Mouse (Mus musculus): ENCODE data around the gene Ccdc85c.

Ccdc85c gene

DNA sequence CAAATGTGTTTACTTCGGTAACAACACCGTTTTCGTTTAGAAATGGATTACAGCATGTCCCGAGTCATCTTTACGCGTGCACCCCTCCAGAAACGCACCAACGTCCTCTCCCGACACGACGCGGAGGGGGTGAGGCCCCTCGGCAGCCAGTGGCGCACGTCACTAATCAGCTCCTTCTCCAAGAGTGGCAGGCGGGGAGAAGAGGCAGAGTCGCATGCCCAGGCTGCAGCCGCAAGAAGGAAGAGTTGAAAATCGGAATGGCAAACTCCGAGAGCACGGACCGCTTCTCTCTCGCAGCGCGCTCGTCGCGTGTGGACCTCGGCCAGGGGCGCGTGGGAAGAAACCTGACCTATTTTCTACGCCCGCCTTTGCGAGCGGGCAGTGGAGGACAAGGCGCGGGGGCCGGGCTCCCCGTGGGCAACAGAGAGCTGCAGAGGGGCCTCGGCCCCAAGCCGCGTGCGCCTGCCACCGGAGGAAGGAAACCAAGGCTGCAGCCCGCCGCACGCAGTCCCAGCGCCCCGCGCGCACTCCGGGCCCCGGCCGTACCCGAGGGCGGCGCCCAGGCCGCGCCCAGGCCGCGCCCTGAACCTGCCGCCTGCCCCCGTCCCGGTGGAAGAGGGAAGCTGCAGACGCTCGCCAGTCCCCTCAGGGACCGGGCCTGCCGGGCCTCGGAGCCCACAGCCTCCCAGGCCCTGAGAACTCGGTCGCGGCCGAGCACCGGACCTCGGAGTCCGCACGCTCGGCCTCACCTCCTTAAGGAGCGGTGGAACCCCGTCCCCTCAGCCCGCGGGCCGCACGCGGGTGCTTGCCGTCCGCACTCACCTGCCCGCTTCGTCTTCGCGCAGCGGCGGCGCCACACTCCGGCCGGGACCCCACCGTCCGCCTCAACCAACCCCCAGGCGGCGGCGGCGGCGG is 96.6 kb downstream of the Ccdc85c start:
- peak; percentile 46 for DNase-seq (ENCODE audit: low read depth)

DNA sequence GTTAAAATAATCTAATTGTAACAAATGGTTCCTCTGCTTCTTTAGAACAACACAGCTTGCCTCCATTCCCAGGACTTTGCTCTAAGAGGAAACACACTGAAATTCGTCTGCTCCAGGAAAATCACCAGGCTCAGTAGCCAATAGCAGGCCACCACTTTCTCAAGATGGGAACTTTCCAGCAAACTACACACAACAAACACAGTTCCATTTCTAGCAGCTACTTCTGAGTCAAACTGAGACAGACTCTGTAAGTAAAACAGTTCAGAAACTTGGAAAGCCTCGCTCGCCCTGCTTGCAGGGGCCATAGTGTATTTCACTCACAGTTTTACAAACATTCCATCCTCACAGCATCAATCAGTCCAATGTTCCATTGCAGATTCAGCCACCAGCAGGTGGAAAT is 98.9 kb downstream of the Ccdc85c start:
- no peak for DNase-seq (ENCODE audit: low read depth)

DNA sequence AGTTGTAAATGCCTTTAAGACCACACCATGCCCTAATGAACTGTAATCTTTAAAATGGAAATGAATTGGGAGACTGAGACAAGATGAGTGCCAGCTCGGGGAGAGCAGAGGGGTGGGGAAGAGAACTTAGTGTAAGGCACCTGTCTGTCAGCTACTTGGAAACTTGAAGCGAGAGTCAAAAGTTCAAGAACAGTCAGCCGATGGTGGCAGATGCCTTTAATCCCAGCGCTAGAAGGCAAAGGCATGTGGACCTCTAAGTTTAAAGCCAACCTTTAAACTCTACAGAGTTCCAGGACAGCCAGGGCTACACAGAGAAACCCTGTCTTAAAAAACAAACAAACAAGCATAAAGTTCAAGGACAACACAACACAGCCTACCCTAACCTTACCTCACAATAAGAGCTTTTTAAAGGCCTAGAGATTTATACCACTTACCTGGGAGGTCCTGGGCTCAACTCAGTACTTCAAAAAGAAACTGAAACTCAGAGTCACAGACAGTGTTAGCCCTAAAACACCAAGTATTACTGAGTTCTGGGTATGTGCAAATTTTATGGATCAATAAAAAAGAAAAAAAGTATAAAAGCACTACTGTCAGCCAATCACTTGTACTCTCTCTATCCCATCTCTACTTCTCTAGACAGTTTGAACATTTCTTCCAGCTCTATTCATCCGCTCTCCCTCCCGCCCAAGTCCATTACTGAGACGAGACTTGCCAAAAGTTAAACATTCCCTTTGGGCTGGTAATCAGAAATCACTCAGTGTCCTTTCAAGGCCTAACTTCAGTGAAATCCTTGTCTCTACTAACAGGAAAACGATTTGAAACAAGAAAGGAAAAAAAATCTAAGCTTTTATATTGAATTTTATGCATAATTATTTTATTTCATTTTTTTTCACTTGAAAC is 100.4 kb downstream of the Ccdc85c start:
- DNase-seq (ENCODE audit: low read depth): no peak

DNA sequence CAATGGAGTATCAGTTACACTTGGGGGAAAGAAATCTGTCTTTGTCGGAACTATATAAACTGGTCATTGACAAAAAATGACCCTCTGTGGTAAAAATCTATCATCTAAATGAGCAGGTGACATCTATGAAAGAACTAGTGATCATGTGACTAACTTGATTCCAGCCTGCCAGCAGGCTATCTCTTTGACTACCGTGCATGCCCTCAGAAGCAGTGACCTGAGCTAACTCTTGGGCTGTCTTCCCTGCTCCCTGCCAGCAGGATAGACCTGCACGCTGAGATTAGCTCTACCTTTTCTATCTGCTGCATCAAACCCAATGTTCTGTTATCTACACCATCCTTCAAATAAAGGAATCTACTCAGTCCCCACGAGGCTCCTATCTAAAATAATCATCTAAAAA is 102.6 kb downstream of the Ccdc85c start:
- no peak for DNase-seq (ENCODE audit: low read depth)

DNA sequence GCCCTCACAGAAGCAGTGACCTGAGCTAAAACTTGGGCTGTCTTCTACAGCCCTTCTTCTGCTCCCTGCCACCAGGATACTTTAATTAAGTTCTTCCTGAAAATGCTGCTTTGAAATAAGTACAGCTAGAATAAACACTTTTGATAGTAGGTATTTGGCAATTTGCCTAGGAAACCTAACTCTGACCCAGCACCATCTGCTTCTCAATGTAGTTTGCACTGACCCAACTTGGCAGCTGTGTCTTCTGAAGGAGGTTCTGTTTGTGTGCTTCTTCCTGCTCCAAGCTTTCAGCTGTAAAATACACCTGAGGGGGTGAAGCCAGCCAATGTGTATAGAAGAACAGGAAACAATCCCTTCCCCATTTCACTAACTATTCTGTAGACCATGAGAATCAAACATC is 103.9 kb downstream of the Ccdc85c start:
- DNase-seq (ENCODE audit: low read depth): no peak

DNA sequence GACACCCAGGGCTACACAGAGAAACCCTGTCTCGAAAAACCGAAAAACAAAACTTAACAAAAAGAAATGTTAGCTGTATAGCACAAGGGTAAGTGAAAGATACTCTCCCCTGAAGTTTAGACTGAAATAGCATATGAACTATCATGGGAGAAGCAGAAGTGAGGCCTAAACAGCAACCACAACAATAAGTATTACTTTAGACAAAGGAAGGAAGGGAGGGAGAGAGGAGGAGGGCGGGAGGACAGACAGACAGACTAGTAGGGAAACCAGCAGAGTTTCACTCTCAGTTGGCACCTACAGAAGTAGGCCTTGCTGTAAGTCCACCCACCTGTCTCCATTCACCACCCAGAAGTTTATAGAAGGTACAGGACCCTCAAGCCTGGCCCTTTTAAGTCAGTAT is 104.8 kb downstream of the Ccdc85c start:
- no peak for DNase-seq (ENCODE audit: low read depth)

DNA sequence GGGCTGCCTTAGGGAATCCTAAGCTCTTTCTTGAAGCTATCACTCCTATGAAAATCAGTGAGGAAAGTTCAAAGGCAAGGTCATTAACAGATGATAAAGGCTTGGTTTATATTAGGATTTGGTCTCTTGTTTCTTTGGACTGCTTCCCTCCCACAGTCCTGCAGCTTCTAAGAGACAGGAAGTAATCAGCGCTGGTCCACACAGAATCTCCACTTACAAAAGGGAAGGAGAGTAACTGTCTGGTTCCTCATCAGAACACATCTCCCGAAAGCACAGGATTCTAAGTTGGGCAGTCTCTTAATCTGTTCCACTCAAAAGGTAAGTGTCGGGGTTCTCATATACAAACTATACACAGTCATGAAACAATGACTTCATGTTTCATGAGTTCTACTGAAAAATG is 106.3 kb downstream of the Ccdc85c start:
- no peak for DNase-seq (ENCODE audit: low read depth)

DNA sequence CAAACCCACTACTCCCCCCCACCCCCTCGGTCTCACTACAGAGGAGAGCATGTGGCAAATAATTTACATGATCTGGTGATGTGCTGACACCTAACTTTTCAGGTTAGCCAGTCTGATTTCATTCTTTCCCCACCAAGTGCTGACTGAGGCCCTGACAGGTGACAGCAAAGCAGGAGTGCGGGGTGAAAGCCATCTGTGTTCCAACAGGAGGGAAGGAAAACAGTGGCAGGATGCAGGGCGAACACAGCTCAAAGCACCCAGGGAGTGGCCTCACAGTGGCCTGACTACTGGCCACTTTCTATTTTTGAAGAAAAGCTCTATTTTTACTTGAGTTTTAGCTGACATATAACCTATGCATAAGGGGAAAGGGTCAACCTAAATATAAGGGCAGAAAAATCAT is 111.5 kb downstream of the Ccdc85c start:
- DNase-seq (ENCODE audit: low read depth): no peak

DNA sequence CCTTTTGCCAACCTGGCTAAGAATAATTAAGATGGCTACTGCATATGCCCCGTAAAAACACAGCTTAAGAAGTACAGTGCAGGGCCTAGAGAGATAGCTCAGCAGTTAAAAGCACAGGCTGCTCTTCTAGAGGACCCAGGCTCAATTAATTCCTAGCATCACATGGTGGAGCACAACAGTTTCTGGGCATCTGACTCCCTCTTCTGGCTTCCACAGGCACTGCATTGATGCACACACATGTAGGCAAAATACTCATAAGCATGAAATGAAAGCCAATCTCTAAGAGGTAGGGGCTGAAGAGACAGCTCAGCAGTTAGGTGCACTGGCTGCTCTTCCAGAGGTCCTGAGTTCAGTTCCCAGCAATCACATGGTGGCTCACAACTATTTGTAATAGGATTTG is 113.2 kb downstream of the Ccdc85c start:
- no peak for DNase-seq (ENCODE audit: low read depth)

DNA sequence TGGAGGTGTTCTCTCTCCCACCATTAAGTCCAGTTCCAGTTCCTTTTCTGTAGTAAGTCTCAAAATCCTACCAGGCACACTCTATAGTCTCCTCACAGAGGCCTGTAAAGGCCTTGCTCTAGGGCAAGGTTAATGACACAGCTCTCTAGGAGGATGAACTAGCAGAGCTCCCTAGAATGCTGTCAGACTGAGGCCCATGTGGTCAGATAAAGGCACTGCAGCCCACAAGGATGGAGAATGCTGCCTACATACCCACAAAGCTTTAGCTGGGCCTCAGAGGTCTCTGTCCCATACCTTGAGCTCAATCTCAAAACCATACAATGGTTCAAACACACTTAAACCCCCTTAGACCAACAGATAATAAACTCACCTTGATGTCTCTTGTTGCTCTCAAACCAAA is 115.4 kb downstream of the Ccdc85c start:
- DNase-seq (ENCODE audit: low read depth): no peak

Measured in c-Kit-positive CD71-positive TER-119-negative erythroid progenitor cells, embryonic 14.5 days (primary cell).